Comparison of ENCODE assay signal across 7 mouse cellular contexts in genomic region chr11:120598283-120598989, GRCm38 (mm10). TPM values are rescaled to one million over a fixed set of nuclear protein-coding genes. Genes with fewer than 3 reads are reported as not detected.
DNase-seq lines count a peak whose midpoint lies in the region; ATAC-seq lines count a peak whose summit lies in the region.

Gene Alyref, minus strand, starts transcription at chr11:120598365.
Gene Anapc11, plus strand, starts transcription at chr11:120598421.

- peaks cover 34% of the 10 kb centered on the region for H3K36me3 ChIP-seq in intestine, embryonic 15.5 days
- peaks cover 77% of the 10 kb centered on the region for H3K36me3 ChIP-seq in midbrain, embryonic 10.5 days

- DNase-seq in adrenal gland, adult 2 months, result peak; percentile 96
- peak; percentile 92 for DNase-seq in embryo, embryonic 11.5 days (ENCODE audit: low read depth, low spot score)
- peak; percentile 87 to 90 for DNase-seq in gastrocnemius, postnatal 36 days
- peak; percentile 95 to 96 for DNase-seq in left cerebral cortex, postnatal 25 days (ENCODE audit: low spot score in 2 of 2)
- DNase-seq in midbrain, embryonic 10.5 days (ENCODE audit: low spot score), result peak; percentile 95
- peak; percentile 90 for DNase-seq in right cerebral cortex, postnatal 4 days

- WGBS in intestine, embryonic 15.5 days, result under 1% methylated on average over 87 of the region's 88 CpGs
- under 1% methylated on average over 88 of the region's 88 CpGs for WGBS in midbrain, embryonic 10.5 days

- H3K4me1 ChIP-seq in intestine, embryonic 15.5 days (replicated peaks), result peaks cover 19% of the 10 kb centered on the region
- H3K4me1 ChIP-seq in midbrain, embryonic 10.5 days, result peaks cover 37% of the 10 kb centered on the region

- ATAC-seq in intestine, embryonic 15.5 days, result peak; percentile 99

- H3K27ac ChIP-seq in intestine, embryonic 15.5 days, result peak within 1 kb of the TSS; percentile 92
- peak within 1 kb of the TSS; percentile 99 for H3K27ac ChIP-seq in midbrain, embryonic 10.5 days (replicated peaks)

- H3K27me3 ChIP-seq in intestine, embryonic 15.5 days (replicated peaks), result no peaks in the 10 kb centered on the region
- no peaks in the 10 kb centered on the region for H3K27me3 ChIP-seq in midbrain, embryonic 10.5 days (ENCODE audit: low read depth, poor library complexity, severe bottlenecking)

- peak within 1 kb of the TSS; percentile 97 for H3K4me3 ChIP-seq in intestine, embryonic 15.5 days (replicated peaks)
- peak within 1 kb of the TSS; percentile 99 for H3K4me3 ChIP-seq in midbrain, embryonic 10.5 days

- peak within 1 kb of the TSS; percentile 92 for H3K4me2 ChIP-seq in intestine, embryonic 15.5 days (replicated peaks)

- H3K9ac ChIP-seq in intestine, embryonic 15.5 days, result peak within 1 kb of the TSS; percentile 99

- H3K9me3 ChIP-seq in intestine, embryonic 15.5 days, result no peaks in the 10 kb centered on the region
- H3K9me3 ChIP-seq in midbrain, embryonic 10.5 days (replicated peaks), result no peaks in the 10 kb centered on the region

- intact Hi-C loops in gastrocnemius, postnatal 36 days (cut with DNase I), result loop anchor here (2.0 kb wide), 1 partner anchor 18 kb away; the partner anchor contains the start of gene Arhgdia
- intact Hi-C loops in left cerebral cortex, postnatal 25 days (cut with DNase I), result no loop called here

RNA-seq across cellular contexts. Expression of gene Alyref, which starts in this region (rescaled TPM):
- 10 to 100 TPM; 85.5 to 97.9 TPM for total RNA-seq in adrenal gland, adult 2 months (2021)
- 10.3 and 12.6 TPM in 2 replicates for polyA plus RNA-seq in adrenal gland, adult 2 months (2012; rRNA removed)
- total RNA-seq in gastrocnemius, postnatal 36 days (2021), result 10 to 100 TPM; 36.1 to 41.5 TPM
- polyA plus RNA-seq in intestine, embryonic 15.5 days (2015; fragmentation: Nextera tagmentation; extraction: Ambion mirVana), result 406 and 459 TPM in 2 replicates
- 10 to 100 TPM; 59.9 to 61.2 TPM for total RNA-seq in left cerebral cortex, postnatal 25 days (2021)
- 605 and 647 TPM in 2 replicates for polyA plus RNA-seq in midbrain, embryonic 10.5 days (2016; fragmentation: Nextera tagmentation; extraction: Ambion mirVana)

RNA-seq across cellular contexts. Expression of gene Anapc11, which starts in this region (rescaled TPM):
- total RNA-seq in adrenal gland, adult 2 months (2021), result 10 to 100 TPM; 82.8 to 85.9 TPM
- polyA plus RNA-seq in adrenal gland, adult 2 months (2012; rRNA removed), result 183 and 187 TPM in 2 replicates
- total RNA-seq in gastrocnemius, postnatal 36 days (2021), result 10 to 100 TPM; 44.0 to 50.5 TPM
- polyA plus RNA-seq in intestine, embryonic 15.5 days (2015; fragmentation: Nextera tagmentation; extraction: Ambion mirVana), result 178 and 194 TPM in 2 replicates
- 10 to 100 TPM; 93.2 to 94.8 TPM for total RNA-seq in left cerebral cortex, postnatal 25 days (2021)
- 216 and 231 TPM in 2 replicates for polyA plus RNA-seq in midbrain, embryonic 10.5 days (2016; fragmentation: Nextera tagmentation; extraction: Ambion mirVana)

Comparison
In these comparisons a context has a peak if more than half of its experiments do, and no peak if none do; other contexts are left out.
1. Peak in every context shown above with its lines: DNase-seq, ATAC-seq, H3K4me3 ChIP-seq and H3K27ac ChIP-seq.
2. RNA of gene Alyref (polyA plus RNA-seq): 605 to 647 TPM in midbrain, embryonic 10.5 days and 406 to 459 TPM in intestine, embryonic 15.5 days; 10.3 to 12.6 TPM in adrenal gland, adult 2 months; every median in the first group is over 10 times any median in the second.